15 mouse cellular contexts compared by ENCODE assay signal in genomic region chrX:99196910-99197309, GRCm38 (mm10).
DNase-seq lines count a peak whose midpoint lies in the region; ATAC-seq and TF ChIP-seq lines count a peak whose summit lies in the region.
"Had no signal": no experiment of that assay in that cellular context is flagged by ENCODE, and none has a peak within 500 bp of the region (broad histone marks: within the 10 kb centered on the region; RNA-seq: fewer than 3 reads in every experiment).

No protein-coding gene starts in this region.

- WGBS in forebrain, embryonic 10.5 days = 28% methylated on average over 9 of the region's 9 CpGs
- 42% methylated on average over 9 of the region's 9 CpGs for WGBS in forebrain, postnatal 0 days
- WGBS in lung, embryonic 16.5 days = 34% methylated on average over 9 of the region's 9 CpGs
- WGBS in embryonic facial prominence, embryonic 11.5 days = 19% methylated on average over 9 of the region's 9 CpGs
- WGBS in limb, embryonic 10.5 days = 19% methylated on average over 8 of the region's 9 CpGs

- H3K36me3 ChIP-seq in forebrain, embryonic 10.5 days (replicated peaks) = no peaks in the 10 kb centered on the region
- no peaks in the 10 kb centered on the region for H3K36me3 ChIP-seq in forebrain, postnatal 0 days (ENCODE audit: insufficient read depth)
- H3K36me3 ChIP-seq in lung, embryonic 16.5 days (ENCODE audit: control insufficient read depth, insufficient read depth, low read length) = no peaks in the 10 kb centered on the region
- no peaks in the 10 kb centered on the region for H3K36me3 ChIP-seq in embryonic facial prominence, embryonic 11.5 days (replicated peaks; ENCODE audit: control insufficient read depth, insufficient read depth, low read depth, low read length)
- no peaks in the 10 kb centered on the region for H3K36me3 ChIP-seq in limb, embryonic 10.5 days
- H3K36me3 ChIP-seq: liver, embryonic 15.5 days had no signal

- TF ChIP-seq CTCF in forebrain, postnatal 0 days (IDR thresholded peaks at IDR 0.05; ENCODE audit: low read depth) = no peak

- no peaks in the 10 kb centered on the region for H3K9me3 ChIP-seq in forebrain, embryonic 10.5 days
- H3K9me3 ChIP-seq in forebrain, postnatal 0 days (ENCODE audit: low read length) = no peaks in the 10 kb centered on the region
- H3K9me3 ChIP-seq in lung, embryonic 16.5 days (ENCODE audit: control insufficient read depth, low read length) = no peaks in the 10 kb centered on the region
- no peaks in the 10 kb centered on the region for H3K9me3 ChIP-seq in embryonic facial prominence, embryonic 11.5 days (replicated peaks; ENCODE audit: control insufficient read depth, low read length)
- no peaks in the 10 kb centered on the region for H3K9me3 ChIP-seq in limb, embryonic 10.5 days (replicated peaks)
- H3K9me3 ChIP-seq: liver, embryonic 15.5 days had no signal

- no peak overlapping the region for H3K4me3 ChIP-seq in forebrain, embryonic 10.5 days
- H3K4me3 ChIP-seq in forebrain, postnatal 0 days (ENCODE audit: low read depth, low read length) = no peak overlapping the region
- no peak overlapping the region for H3K4me3 ChIP-seq in lung, embryonic 16.5 days (ENCODE audit: low read length)
- H3K4me3 ChIP-seq in embryonic facial prominence, embryonic 11.5 days (ENCODE audit: low read depth, low read length) = no peak overlapping the region
- no peak overlapping the region for H3K4me3 ChIP-seq in limb, embryonic 10.5 days
- H3K4me3 ChIP-seq: liver, embryonic 15.5 days had no signal

- DNase-seq in forebrain, embryonic 10.5 days (ENCODE audit: extremely low spot score, low spot score) = peak; percentile 37
- DNase-seq in forebrain, postnatal 0 days = no peak
- no peak for DNase-seq in lung, adult 18-20 months
- DNase-seq in embryonic facial prominence, embryonic 11.5 days (ENCODE audit: low spot score) = peak; percentile 67
- DNase-seq in limb, embryonic 10.5 days (ENCODE audit: low spot score) = peak; percentile 58
- DNase-seq in adrenal gland, postnatal 4 days (ENCODE audit: low spot score in 2 of 2) = no peak
- no peak for DNase-seq in right cerebral cortex, postnatal 14 days
- DNase-seq: cerebellum, adult 11 months; cerebellum, postnatal 36 days; heart, adult 11 months; kidney, adult 9 months; left cerebral cortex, postnatal 4 days; thymus, postnatal 4 days had no signal

- H3K4me1 ChIP-seq in forebrain, embryonic 10.5 days = peaks cover 60% of the 10 kb centered on the region
- H3K4me1 ChIP-seq in forebrain, postnatal 0 days (ENCODE audit: insufficient read depth) = no peaks in the 10 kb centered on the region
- peaks cover 22% of the 10 kb centered on the region for H3K4me1 ChIP-seq in lung, embryonic 16.5 days (replicated peaks; ENCODE audit: control insufficient read depth, insufficient read depth, low read length)
- no peaks in the 10 kb centered on the region for H3K4me1 ChIP-seq in embryonic facial prominence, embryonic 11.5 days (ENCODE audit: control insufficient read depth, insufficient read depth, low read length)
- peaks cover 62% of the 10 kb centered on the region for H3K4me1 ChIP-seq in limb, embryonic 10.5 days
- H3K4me1 ChIP-seq: liver, embryonic 15.5 days had no signal

- H3K27me3 ChIP-seq in forebrain, embryonic 10.5 days (ENCODE audit: poor library complexity, severe bottlenecking) = peaks cover 100% of the 10 kb centered on the region
- no peaks in the 10 kb centered on the region for H3K27me3 ChIP-seq in forebrain, postnatal 0 days (ENCODE audit: insufficient read depth, low read length)
- no peaks in the 10 kb centered on the region; the same call in 1 of the 2 replicates for H3K27me3 ChIP-seq in lung, embryonic 16.5 days (ENCODE audit: control insufficient read depth, insufficient read depth, low read depth, low read length)
- H3K27me3 ChIP-seq in embryonic facial prominence, embryonic 11.5 days (ENCODE audit: control insufficient read depth, insufficient read depth, low read length) = peaks cover 2% of the 10 kb centered on the region; the same call in 1 of the 2 replicates
- H3K27me3 ChIP-seq in limb, embryonic 10.5 days (ENCODE audit: low read depth, poor library complexity, severe bottlenecking) = peaks cover 100% of the 10 kb centered on the region

- H3K9ac ChIP-seq in forebrain, postnatal 0 days = no peak overlapping the region
- H3K9ac ChIP-seq in lung, embryonic 16.5 days (ENCODE audit: low read length) = peak overlapping the region; percentile 20; the same call in 1 of the 2 replicates
- H3K9ac ChIP-seq in embryonic facial prominence, embryonic 11.5 days (replicated peaks; ENCODE audit: low read length) = no peak overlapping the region
- H3K9ac ChIP-seq: liver, embryonic 15.5 days had no signal

- no peak for ATAC-seq in forebrain, postnatal 0 days
- ATAC-seq in lung, embryonic 16.5 days (ENCODE audit: low read depth) = peak; percentile 54
- 0 out of 2 replicates have a peak, but pooled peaks have one; percentile 58 for ATAC-seq in embryonic facial prominence, embryonic 11.5 days (replicated peaks; ENCODE audit: insufficient number of reproducible peaks, low FRiP score, low TSS enrichment, low read depth)

- H3K27ac ChIP-seq in forebrain, embryonic 10.5 days = peak overlapping the region; percentile 91
- H3K27ac ChIP-seq in forebrain, postnatal 0 days (ENCODE audit: low read depth, low read length) = no peak overlapping the region
- peak overlapping the region; percentile 27; the same call in 1 of the 2 replicates for H3K27ac ChIP-seq in lung, embryonic 16.5 days (ENCODE audit: low read length)
- H3K27ac ChIP-seq in embryonic facial prominence, embryonic 11.5 days (replicated peaks; ENCODE audit: low read depth, low read length) = peak overlapping the region; percentile 52
- peak overlapping the region; percentile 82 for H3K27ac ChIP-seq in limb, embryonic 10.5 days
- H3K27ac ChIP-seq: liver, embryonic 15.5 days had no signal

- H3K4me2 ChIP-seq in forebrain, postnatal 0 days (ENCODE audit: low read depth) = no peak overlapping the region
- no peak overlapping the region for H3K4me2 ChIP-seq in lung, embryonic 16.5 days (ENCODE audit: low read depth, low read length)
- H3K4me2 ChIP-seq in embryonic facial prominence, embryonic 11.5 days (ENCODE audit: low read depth, low read length) = no peak overlapping the region
- H3K4me2 ChIP-seq: liver, embryonic 15.5 days had no signal

Comparison
In these comparisons a context has a peak if more than half of its experiments do, and no peak if none do; other contexts are left out.
1. DNase-seq: peak in forebrain, embryonic 10.5 days (single experiment), embryonic facial prominence, embryonic 11.5 days (single experiment) and limb, embryonic 10.5 days (single experiment); none in forebrain, postnatal 0 days (single experiment), lung, adult 18-20 months (0 of 2), adrenal gland, postnatal 4 days (0 of 2) and right cerebral cortex, postnatal 14 days (single experiment).